Mouse (Mus musculus) neural tube, embryonic 15.5 days (tissue): ENCODE measurements around the gene Galnt9. TPM values are rescaled to one million over a fixed set of nuclear protein-coding genes. Genes with fewer than 3 reads are reported as not detected.

Experiments used
- ATAC-seq: fragments of 200-750 bp; cut with Nextera tagmentation; 2 replicates; pipeline ENCODE4 v1.8.0; 2017; ENCODE audit warnings: mild to moderate bottlenecking, moderate TSS enrichment, moderate library complexity; ENCODE audit not compliant: low FRiP score
- H3K27ac ChIP-seq: fragments of 300-500 bp; sonication (generic); replicated peaks from 2 replicates; pipeline ENCODE4 v1.5.1; 2015; ENCODE audit warnings: mild to moderate bottlenecking, inconsistent platforms
- H3K27me3 ChIP-seq: fragments of 300-500 bp; sonication (generic); replicated peaks from 2 replicates; pipeline ENCODE4 v1.6.1; 2015; ENCODE audit warnings: inconsistent platforms
- H3K36me3 ChIP-seq: fragments of 300-500 bp; sonication (generic); 2 replicates; pipeline ENCODE4 v1.6.1; 2015; ENCODE audit warnings: inconsistent platforms
- H3K4me1 ChIP-seq: fragments of 300-500 bp; sonication (generic); 2 replicates; pipeline ENCODE4 v1.6.1; 2015; ENCODE audit warnings: inconsistent platforms
- H3K4me2 ChIP-seq: fragments of 300-500 bp; sonication (generic); 2 replicates; pipeline ENCODE4 v1.6.1; 2015; ENCODE audit warnings: inconsistent platforms, mild to moderate bottlenecking, moderate library complexity
- H3K4me3 ChIP-seq: fragments of 300-500 bp; sonication (generic); replicated peaks from 2 replicates; pipeline ENCODE4 v1.5.1; 2015; ENCODE audit warnings: mild to moderate bottlenecking, inconsistent platforms
- H3K9ac ChIP-seq: fragments of 300-500 bp; sonication (generic); replicated peaks from 2 replicates; pipeline ENCODE4 v1.6.1; 2015; ENCODE audit warnings: mild to moderate bottlenecking, inconsistent platforms
- H3K9me3 ChIP-seq: fragments of 300-500 bp; sonication (generic); replicated peaks from 2 replicates; pipeline ENCODE4 v1.6.1; 2016; ENCODE audit warnings: inconsistent platforms
- WGBS: fragments of 180-500 bp; shearing (Covaris S2); methylation state at CpG from one replicate; pipeline ENCODE4 v1.1.7; 2015; ENCODE audit warnings: mixed read lengths; 5-methylcytosine and 5-hydroxymethylcytosine counted together
- polyA plus RNA-seq: library from polyadenylated mRNA; unstranded; fragments of >200 nt; fragmentation: Nextera tagmentation; extraction: Ambion mirVana; gene quantifications from 2 replicates; pipeline ENCODE4 v1.2.1, GENCODE M21; 2015

Gene Galnt9
- polyA plus RNA-seq, 1 experiment from 2014 or later, result 23.3 TPM

DNA sequence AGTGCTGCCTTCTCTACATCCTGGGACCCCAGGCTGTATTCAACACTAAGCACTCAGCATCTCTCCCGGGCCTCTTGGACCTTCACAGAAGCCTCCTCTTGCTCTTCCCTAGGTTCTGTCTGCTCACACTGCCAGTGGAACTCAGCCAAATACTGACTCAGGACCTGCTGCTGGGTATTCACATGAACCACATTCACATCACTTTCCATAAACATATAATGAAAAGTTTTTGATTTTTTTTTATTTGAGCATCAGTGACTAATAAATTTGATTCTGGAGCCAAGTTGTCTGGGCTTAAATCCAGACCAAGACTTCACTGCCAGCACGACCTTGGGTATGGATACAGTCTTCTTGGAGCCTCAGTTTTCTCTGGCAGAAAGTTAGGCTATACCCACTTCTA, 3.2 kb upstream of the Galnt9 start:
- no peaks in the 10 kb centered on the region for H3K9me3 ChIP-seq
- H3K9ac ChIP-seq, result no peak overlapping the region
- H3K4me3 ChIP-seq, result no peak overlapping the region
- H3K36me3 ChIP-seq, result no peaks in the 10 kb centered on the region
- H3K27me3 ChIP-seq, result peaks cover 31% of the 10 kb centered on the region
- no peak for ATAC-seq
- no peak overlapping the region for H3K27ac ChIP-seq
- no peak overlapping the region for H3K4me2 ChIP-seq
- H3K4me1 ChIP-seq, result peaks cover 30% of the 10 kb centered on the region
- 73% methylated on average over 2 of the region's 2 CpGs for whole genome bisulfite sequencing

DNA sequence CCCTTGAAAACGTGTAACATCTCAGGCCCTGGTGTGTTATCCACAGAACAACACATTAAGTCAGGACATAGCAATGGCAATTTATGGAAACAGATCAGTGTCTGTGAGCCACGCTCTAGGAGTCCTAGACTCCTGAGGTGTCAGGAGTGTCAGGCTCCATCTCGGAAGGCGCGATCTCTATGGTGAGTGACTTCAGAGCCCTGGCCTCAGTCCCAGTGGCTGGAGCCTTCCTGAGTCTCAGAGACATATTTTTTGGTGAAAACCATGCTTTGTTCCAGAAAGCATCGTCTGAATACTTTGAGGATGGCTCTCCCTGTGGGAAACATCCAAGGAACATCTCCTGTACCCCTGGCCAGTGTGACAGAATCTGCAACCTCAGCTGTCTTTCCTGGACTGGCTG, 2.7 kb upstream of the Galnt9 start:
- no peak overlapping the region for H3K27ac ChIP-seq
- no peaks in the 10 kb centered on the region for H3K9me3 ChIP-seq
- WGBS, result 72% methylated on average over 6 of the region's 6 CpGs
- H3K9ac ChIP-seq, result no peak overlapping the region
- ATAC-seq, result no peak
- no peak overlapping the region for H3K4me2 ChIP-seq
- peaks cover 30% of the 10 kb centered on the region for H3K4me1 ChIP-seq
- peaks cover 31% of the 10 kb centered on the region for H3K27me3 ChIP-seq
- no peaks in the 10 kb centered on the region for H3K36me3 ChIP-seq
- no peak overlapping the region for H3K4me3 ChIP-seq

DNA sequence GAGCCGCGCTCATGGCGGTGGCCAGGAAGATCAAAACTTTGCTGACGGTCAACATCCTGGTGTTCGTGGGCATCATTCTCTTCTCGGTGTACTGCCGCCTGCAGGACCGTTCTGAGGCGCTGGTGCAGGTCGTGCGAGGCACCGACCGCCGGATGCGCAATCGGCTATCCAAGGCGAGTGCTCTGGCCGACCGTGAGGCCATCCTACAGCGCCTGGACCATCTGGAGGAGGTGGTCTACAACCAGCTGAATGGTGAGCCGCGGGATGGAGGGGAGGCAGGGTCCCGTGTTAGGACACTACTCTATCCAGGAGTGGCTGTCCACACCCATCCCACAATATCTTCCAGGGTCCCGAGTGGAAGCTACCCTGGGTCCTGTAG, 525 bp downstream of the Galnt9 start:
- Histone ChIP-seq H3K36me3 (no peaks in the 10 kb centered on the region), H3K9me3 (no peaks in the 10 kb centered on the region), H3K4me2 (peak overlapping the region; percentile 86), H3K27ac (peak overlapping the region; percentile 73), H3K9ac (peak overlapping the region; percentile 59), H3K4me3 (peak overlapping the region; percentile 63), H3K27me3 (peaks cover 34% of the 10 kb centered on the region), H3K4me1 (peaks cover 45% of the 10 kb centered on the region)
- WGBS, result 2% methylated on average over 24 of the region's 24 CpGs
- ATAC-seq, result peak; percentile 69

DNA sequence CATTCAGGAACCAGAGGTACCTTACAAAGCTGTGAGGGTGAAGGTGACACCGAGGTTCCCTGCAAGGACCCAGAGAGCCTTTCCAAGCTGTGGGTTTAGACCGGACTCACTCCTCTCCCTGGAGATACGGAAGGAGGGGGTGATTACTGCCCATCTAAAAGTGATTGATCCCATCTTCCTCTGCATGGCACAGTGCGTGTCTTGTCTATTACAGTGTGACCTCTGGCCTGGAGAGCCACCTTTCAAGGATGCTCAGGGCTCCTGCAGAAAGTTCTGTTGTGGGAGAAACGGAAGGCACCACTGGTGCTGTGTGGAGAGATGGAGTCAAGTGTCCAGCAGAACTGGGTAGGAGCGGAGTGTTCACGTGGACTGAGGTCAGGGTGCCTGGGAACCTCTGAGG, 1.2 kb downstream of the Galnt9 start:
- Histone ChIP-seq H3K4me3 (peak overlapping the region; percentile 63), H3K9me3 (no peaks in the 10 kb centered on the region), H3K27me3 (peaks cover 34% of the 10 kb centered on the region), H3K4me1 (peaks cover 45% of the 10 kb centered on the region), H3K36me3 (no peaks in the 10 kb centered on the region), H3K9ac (peak overlapping the region; percentile 59; the same call in 1 of the 2 replicates), H3K27ac (no peak overlapping the region), H3K4me2 (peak overlapping the region; percentile 86)
- ATAC-seq, result no peak
- 75% methylated on average over 7 of the region's 7 CpGs for WGBS

DNA sequence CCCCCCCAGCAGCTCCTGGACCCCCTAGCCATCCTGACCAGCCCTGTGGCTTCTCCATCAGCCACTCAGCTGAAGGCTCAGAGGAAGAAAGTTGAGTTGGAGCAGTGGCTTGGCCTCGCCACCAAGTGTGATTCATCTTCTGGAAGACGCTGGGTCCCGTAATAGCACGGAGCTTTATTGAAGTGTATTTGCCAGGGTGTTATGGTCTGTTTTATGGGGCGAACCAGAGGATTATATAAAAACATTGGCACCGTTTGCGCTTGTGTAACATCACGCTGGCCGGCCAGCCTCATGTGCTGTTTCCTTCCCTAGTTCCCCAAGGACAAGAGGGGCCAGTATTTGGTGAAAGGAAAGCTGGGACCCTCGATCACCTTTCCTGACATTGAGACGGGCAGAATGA, 2.0 kb downstream of the Galnt9 start:
- Histone ChIP-seq H3K4me2 (peak overlapping the region; percentile 86), H3K4me3 (peak overlapping the region; percentile 63), H3K27ac (no peak overlapping the region), H3K9me3 (no peaks in the 10 kb centered on the region), H3K9ac (no peak overlapping the region), H3K27me3 (peaks cover 34% of the 10 kb centered on the region), H3K4me1 (peaks cover 48% of the 10 kb centered on the region), H3K36me3 (no peaks in the 10 kb centered on the region)
- 67% methylated on average over 11 of the region's 11 CpGs for WGBS
- ATAC-seq, result no peak

DNA sequence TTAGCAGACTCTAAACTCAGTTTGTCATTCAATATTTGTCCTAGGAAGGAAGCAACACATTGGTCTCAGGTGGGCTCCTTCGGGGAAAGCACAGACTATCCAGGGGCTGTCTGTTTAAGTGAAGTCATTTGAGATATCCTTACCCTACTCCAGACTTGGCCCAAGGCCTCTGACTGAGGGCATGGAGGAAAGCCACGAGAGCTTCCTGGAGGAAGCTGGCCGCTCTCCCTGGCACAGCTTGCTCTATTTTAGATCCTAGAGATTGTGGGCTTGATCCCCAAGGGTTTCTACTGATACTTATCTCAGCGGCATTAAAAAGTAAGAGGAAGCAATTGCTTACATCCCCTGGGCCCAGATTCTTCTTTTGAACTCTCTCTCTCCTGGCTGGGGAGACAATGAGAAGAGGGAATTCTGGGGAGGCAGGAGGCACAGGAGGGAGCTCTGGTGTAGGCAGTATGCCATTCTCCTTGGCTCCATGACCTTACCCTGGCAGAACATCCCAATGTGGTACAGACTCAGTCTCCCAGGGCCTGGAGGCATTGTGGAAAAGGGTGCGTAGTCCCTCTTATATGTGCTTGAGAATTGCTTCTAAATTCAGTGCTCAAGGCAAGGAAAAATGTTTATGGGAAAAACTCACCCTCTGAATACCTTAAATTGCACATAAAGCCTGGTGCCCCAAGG, 2.7 kb downstream of the Galnt9 start:
- no peaks in the 10 kb centered on the region for H3K36me3 ChIP-seq
- peak overlapping the region; percentile 86 for H3K4me2 ChIP-seq
- H3K27ac ChIP-seq, result no peak overlapping the region
- H3K9ac ChIP-seq, result no peak overlapping the region
- H3K4me3 ChIP-seq, result no peak overlapping the region
- ATAC-seq, result no peak
- H3K27me3 ChIP-seq, result peaks cover 33% of the 10 kb centered on the region
- WGBS, result 60% methylated on average over 5 of the region's 5 CpGs
- H3K9me3 ChIP-seq, result no peaks in the 10 kb centered on the region
- H3K4me1 ChIP-seq, result peaks cover 49% of the 10 kb centered on the region

DNA sequence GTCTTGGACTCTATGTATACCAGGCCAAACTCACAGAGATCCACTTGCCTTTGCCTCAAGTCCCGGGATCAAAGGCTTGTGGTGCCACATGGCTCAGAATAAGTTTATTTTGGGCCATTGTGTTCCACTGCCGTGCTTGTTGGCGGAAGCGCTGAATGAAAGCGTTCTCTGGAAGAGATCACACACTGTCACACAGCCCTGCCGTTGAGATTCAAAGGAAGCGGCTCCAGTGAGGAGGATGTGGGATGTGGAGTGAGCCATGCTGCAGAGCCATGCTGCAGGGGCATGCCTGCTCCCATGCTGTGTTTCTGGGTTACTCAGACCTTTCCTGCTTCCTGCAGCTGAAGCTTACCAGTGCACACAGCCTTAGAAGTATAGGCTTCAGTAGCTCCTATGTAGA, 4.3 kb downstream of the Galnt9 start:
- WGBS, result 49% methylated on average over 7 of the region's 7 CpGs
- Histone ChIP-seq H3K9me3 (no peaks in the 10 kb centered on the region), H3K4me1 (peaks cover 49% of the 10 kb centered on the region), H3K4me2 (no peak overlapping the region), H3K27me3 (peaks cover 19% of the 10 kb centered on the region), H3K4me3 (no peak overlapping the region), H3K9ac (no peak overlapping the region), H3K36me3 (no peaks in the 10 kb centered on the region), H3K27ac (no peak overlapping the region)
- ATAC-seq, result no peak

DNA sequence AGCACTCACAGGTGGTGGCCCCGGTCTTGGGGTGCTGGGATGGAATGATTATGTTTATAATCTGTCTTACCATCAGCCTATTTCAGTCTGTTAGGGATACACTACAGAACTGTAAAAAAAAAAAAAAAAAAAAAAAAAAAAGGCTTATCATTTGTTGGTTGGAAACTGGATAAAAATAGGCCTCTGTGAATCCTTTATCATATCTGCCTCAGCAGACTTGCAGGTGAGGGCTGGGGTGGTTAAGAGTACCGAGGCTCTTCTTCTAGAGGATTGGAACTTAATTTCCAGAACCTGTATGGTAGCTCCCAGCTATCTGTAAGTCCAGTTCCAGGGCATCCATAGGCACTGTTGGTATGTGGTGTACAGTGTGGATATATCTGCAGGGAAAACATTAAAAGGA, 6.0 kb downstream of the Galnt9 start:
- no peaks in the 10 kb centered on the region for H3K36me3 ChIP-seq
- H3K4me3 ChIP-seq, result no peak overlapping the region
- 79% methylated on average over 2 of the region's 2 CpGs for WGBS
- H3K4me2 ChIP-seq, result no peak overlapping the region
- H3K4me1 ChIP-seq, result peaks cover 34% of the 10 kb centered on the region
- H3K27ac ChIP-seq, result no peak overlapping the region
- no peak for ATAC-seq
- H3K27me3 ChIP-seq, result peaks cover 10% of the 10 kb centered on the region
- H3K9ac ChIP-seq, result no peak overlapping the region
- no peaks in the 10 kb centered on the region for H3K9me3 ChIP-seq

DNA sequence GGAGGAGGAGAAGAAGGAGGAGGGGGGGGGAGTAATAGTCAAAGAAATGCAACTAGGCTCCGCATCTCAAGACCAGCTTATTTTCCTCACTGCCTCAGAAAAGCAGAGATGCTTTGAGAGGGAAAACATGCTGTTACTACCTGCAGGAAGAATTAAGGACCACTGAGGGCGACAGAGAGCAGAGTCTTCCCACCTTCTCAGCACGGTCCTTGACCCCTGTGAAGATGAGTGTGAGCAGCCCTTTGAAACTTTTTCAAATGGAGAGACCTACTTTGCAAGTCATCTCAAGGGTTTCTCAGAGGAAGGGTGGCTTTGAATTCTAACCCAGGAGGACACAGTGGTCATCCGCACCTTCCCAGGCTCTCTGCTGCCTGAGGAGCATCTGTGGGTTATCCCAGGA, 6.7 kb downstream of the Galnt9 start:
- H3K36me3 ChIP-seq, result no peaks in the 10 kb centered on the region
- no peak overlapping the region for H3K27ac ChIP-seq
- 24% methylated on average over 4 of the region's 4 CpGs for WGBS
- no peak for ATAC-seq
- H3K4me1 ChIP-seq, result peaks cover 28% of the 10 kb centered on the region
- no peak overlapping the region for H3K4me3 ChIP-seq
- H3K27me3 ChIP-seq, result peaks cover 4% of the 10 kb centered on the region
- H3K4me2 ChIP-seq, result no peak overlapping the region
- H3K9me3 ChIP-seq, result no peaks in the 10 kb centered on the region
- H3K9ac ChIP-seq, result no peak overlapping the region

DNA sequence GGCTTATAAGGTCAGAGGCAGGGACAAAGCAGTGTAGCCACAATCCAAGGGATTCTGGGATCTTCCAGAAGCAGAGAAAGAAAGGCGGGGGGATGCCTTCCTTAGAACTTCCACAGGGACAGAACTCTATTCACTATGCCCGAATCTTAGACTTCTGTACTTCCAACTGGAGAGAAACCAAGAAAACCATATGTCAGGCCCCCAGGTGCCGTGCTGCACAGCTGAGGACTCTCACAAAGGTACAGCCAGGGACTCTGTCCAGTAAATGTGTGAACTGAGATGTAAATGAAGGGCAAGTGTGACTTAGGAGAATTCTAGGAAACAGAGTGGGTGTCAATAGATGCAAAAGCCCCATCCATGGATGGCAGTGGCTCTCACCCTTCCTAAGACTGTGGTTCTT, 7.8 kb downstream of the Galnt9 start:
- Histone ChIP-seq H3K9me3 (no peaks in the 10 kb centered on the region), H3K9ac (no peak overlapping the region), H3K36me3 (no peaks in the 10 kb centered on the region), H3K4me1 (peaks cover 16% of the 10 kb centered on the region), H3K27ac (no peak overlapping the region), H3K27me3 (no peaks in the 10 kb centered on the region), H3K4me2 (no peak overlapping the region), H3K4me3 (no peak overlapping the region)
- no peak for ATAC-seq
- 70% methylated on average over 3 of the region's 3 CpGs for WGBS

DNA sequence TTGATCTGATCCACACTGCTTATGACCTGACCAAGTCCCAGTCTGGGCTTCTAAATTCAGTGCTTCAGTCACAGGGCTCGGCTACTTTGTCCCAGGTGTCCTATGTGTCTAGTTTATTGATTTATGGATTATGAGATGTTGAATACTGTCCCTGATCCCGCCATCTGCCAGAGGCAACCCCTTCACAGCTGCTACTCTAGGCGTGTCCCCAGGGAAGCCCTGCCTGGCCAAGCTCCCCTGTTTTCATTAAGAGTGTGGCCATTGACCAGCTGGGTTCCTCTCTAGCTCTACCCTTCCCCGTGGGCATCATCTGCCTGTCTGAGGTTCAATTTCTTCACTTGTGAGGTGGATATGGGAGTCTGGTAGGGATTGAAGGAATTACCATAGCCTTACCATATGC, 9.2 kb downstream of the Galnt9 start:
- Histone ChIP-seq H3K4me3 (no peak overlapping the region), H3K4me1 (0 out of 2 replicates have a peak, but pooled peaks cover 8% of the 10 kb centered on the region), H3K9ac (no peak overlapping the region), H3K9me3 (no peaks in the 10 kb centered on the region), H3K4me2 (no peak overlapping the region), H3K27me3 (no peaks in the 10 kb centered on the region), H3K36me3 (no peaks in the 10 kb centered on the region), H3K27ac (no peak overlapping the region)
- WGBS, result 44% methylated on average over 4 of the region's 4 CpGs
- ATAC-seq, result no peak

DNA sequence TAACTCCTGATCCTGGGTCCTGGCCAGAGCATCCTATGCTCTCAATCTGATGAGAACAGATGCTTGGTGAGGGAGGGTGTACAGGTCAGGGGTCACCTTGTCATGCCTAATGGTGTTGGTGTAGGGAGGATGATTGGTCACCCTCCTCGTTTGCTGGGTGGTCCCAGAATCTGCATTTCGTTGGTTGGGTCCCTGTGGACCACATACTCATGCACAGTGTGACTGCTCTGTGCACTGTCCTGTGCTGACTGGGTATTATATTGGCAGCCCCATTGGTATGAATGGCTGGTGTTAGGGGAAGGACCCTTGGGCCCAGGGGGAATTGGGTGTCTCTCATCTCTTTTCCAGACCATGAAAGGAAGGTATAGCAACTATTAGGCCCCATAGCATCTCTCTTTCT, 11.0 kb downstream of the Galnt9 start:
- Histone ChIP-seq H3K4me3 (no peak overlapping the region), H3K27me3 (no peaks in the 10 kb centered on the region), H3K4me2 (no peak overlapping the region), H3K4me1 (0 out of 2 replicates have a peak, but pooled peaks cover 8% of the 10 kb centered on the region), H3K27ac (no peak overlapping the region), H3K9ac (no peak overlapping the region), H3K9me3 (no peaks in the 10 kb centered on the region), H3K36me3 (no peaks in the 10 kb centered on the region)
- 67% methylated on average over 2 of the region's 2 CpGs for WGBS
- no peak for ATAC-seq
